Mouse (Mus musculus) olfactory bulb, adult 2 months (tissue): ENCODE measurements around the gene Cebpg.

Experiments used
- CTCF ChIP-seq: fragments of 200-500 bp; IDR thresholded peaks from 2 replicates; pipeline ENCODE4 v1.5.1; 2012; ENCODE audit warnings: low read depth, mild to moderate bottlenecking, low read length, moderate library complexity; ENCODE audit not compliant: insufficient read depth
- POLR2A ChIP-seq: fragments of 200-500 bp; IDR thresholded peaks from 2 replicates; pipeline ENCODE4 v1.6.1; 2012; ENCODE audit warnings: mild to moderate bottlenecking, low read depth, low read length, moderate library complexity; ENCODE audit not compliant: insufficient read depth

DNA sequence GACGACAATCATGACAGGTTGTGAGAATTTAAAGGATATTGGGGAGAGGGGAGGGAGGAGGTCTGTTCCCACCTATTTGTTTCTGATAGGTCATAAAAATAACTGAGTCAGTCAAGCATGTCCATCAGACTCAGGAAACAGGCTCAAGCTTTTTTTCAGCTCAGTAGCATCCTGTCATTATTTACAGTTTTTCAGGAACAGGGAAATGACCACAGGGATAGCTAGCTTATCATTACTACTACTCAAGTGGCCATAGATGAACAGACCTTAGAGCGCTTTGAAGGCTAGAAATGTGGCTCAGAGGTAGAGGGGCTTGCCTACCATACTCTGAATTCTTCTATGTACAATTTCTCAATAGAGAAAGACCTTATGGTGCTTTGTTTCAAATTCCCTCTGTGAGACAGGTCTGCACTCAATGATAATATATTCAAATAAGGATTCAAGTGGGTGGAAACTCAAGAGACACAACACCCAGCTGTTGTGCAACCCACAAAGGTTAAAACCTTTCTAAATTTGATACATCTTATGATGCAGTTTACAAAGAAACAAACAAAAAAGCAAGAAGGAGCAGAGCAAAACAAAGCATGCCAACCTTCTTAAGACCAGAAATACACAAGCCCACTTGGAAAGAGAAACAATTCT is 1.3 kb downstream of the Cebpg start:
- TF ChIP-seq POLR2A (no peak), CTCF (no peak)
